Mouse (Mus musculus) embryonic fibroblast, embryonic 13.5 days (primary cell): Measurements from ENCODE around the gene Cfap299.

ENCODE experiments used
- CTCF ChIP-seq: IDR thresholded peaks from 2 replicates; pipeline ENCODE4 v1.5.1; 2011; ENCODE audit warnings: mild to moderate bottlenecking, control low read depth, low read length, moderate library complexity, borderline replicate concordance; ENCODE audit not compliant: insufficient read depth
- POLR2A ChIP-seq: IDR thresholded peaks from 2 replicates; pipeline ENCODE4 v1.6.1; 2011; ENCODE audit warnings: low read depth, mild to moderate bottlenecking, control low read depth, low read length, moderate library complexity

DNA sequence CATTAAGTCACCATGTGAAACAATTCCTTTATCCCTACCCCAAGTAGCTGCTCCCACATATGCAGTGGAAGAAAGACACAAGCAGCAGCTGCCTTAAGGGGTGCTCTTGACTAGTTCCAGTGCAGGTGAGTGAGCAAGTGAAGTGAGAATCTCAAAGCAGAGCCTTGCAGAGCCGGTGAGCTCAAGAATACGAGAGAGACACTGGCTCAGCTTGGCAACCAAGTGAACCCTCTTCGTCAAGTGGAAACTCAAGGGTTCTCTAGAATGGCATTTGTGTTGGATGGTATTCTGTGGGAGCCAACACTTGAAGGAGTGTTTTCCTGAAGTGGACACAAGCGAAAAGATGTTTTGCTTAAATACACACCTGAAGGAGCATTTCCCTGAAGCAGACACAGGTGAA is 239.4 kb downstream of the Cfap299 start:
- TF ChIP-seq CTCF (no peak), POLR2A (no peak)
